In genomic region chr3:51739835-51740112, GRCm38 (mm10) we compare ENCODE assay signal across 9 mouse cellular contexts.
DNase-seq lines count a peak whose midpoint lies in the region; ATAC-seq and TF ChIP-seq lines count a peak whose summit lies in the region.
"Had no signal": no experiment of that assay in that cellular context is flagged by ENCODE, and none has a peak within 500 bp of the region (broad histone marks: within the 10 kb centered on the region; RNA-seq: fewer than 3 reads in every experiment).

No protein-coding gene starts in this region.

- no peaks in the 10 kb centered on the region for H3K27me3 ChIP-seq in kidney, adult 2 months (replicated peaks; ENCODE audit: control insufficient read depth, insufficient read depth, low read length)
- H3K27me3 ChIP-seq in embryonic facial prominence, embryonic 13.5 days, result no peaks in the 10 kb centered on the region
- H3K27me3 ChIP-seq in hindbrain, embryonic 12.5 days, result no peaks in the 10 kb centered on the region
- no peaks in the 10 kb centered on the region for H3K27me3 ChIP-seq in midbrain, embryonic 13.5 days
- no peaks in the 10 kb centered on the region for H3K27me3 ChIP-seq in thymus, adult 2 months (ENCODE audit: control insufficient read depth, insufficient read depth, low read length)

- H3K4me1 ChIP-seq in kidney, adult 2 months (ENCODE audit: control insufficient read depth, insufficient read depth, low read length), result peaks cover 17% of the 10 kb centered on the region
- H3K4me1 ChIP-seq in embryonic facial prominence, embryonic 13.5 days, result peaks cover 26% of the 10 kb centered on the region
- peaks cover 34% of the 10 kb centered on the region for H3K4me1 ChIP-seq in hindbrain, embryonic 12.5 days
- peaks cover 37% of the 10 kb centered on the region for H3K4me1 ChIP-seq in midbrain, embryonic 13.5 days (replicated peaks)
- peaks cover 20% of the 10 kb centered on the region for H3K4me1 ChIP-seq in thymus, adult 2 months (replicated peaks; ENCODE audit: control insufficient read depth, insufficient read depth, low read length)

- H3K9ac ChIP-seq in embryonic facial prominence, embryonic 13.5 days, result 0 out of 2 replicates have a peak overlapping the region, but pooled peaks have one; percentile 22
- H3K9ac ChIP-seq in hindbrain, embryonic 12.5 days, result no peak overlapping the region
- peak overlapping the region; percentile 56; the same call in 1 of the 2 replicates for H3K9ac ChIP-seq in midbrain, embryonic 13.5 days (replicated peaks)

- 0 out of 2 replicates have a peak overlapping the region, but pooled peaks have one; percentile 19 for H3K4me2 ChIP-seq in embryonic facial prominence, embryonic 13.5 days
- no peak overlapping the region for H3K4me2 ChIP-seq in hindbrain, embryonic 12.5 days (replicated peaks)
- H3K4me2 ChIP-seq in midbrain, embryonic 13.5 days (replicated peaks), result no peak overlapping the region

- no peak overlapping the region for H3K4me3 ChIP-seq in kidney, adult 2 months (ENCODE audit: insufficient read depth, low read depth, low read length)
- no peak overlapping the region for H3K4me3 ChIP-seq in embryonic facial prominence, embryonic 13.5 days
- no peak overlapping the region for H3K4me3 ChIP-seq in hindbrain, embryonic 12.5 days
- H3K4me3 ChIP-seq in midbrain, embryonic 13.5 days (replicated peaks), result no peak overlapping the region
- H3K4me3 ChIP-seq in thymus, adult 2 months (ENCODE audit: control insufficient read depth, insufficient read depth, low read length), result no peak overlapping the region

- no peak for TF ChIP-seq CTCF in kidney, adult 2 months (conservative IDR thresholded peaks at IDR 0.05; ENCODE audit: insufficient read depth, insufficient read length, low read depth, low read length)
- TF ChIP-seq CTCF in thymus, adult 2 months (IDR thresholded peaks at IDR 0.05; ENCODE audit: borderline replicate concordance, control insufficient read depth, extremely low read depth, insufficient read depth, low read length, poor library complexity), result no peak

- H3K27ac ChIP-seq in kidney, adult 2 months (ENCODE audit: insufficient read depth, low read depth, low read length), result 0 out of 2 replicates have a peak overlapping the region, but pooled peaks have one; percentile 49
- H3K27ac ChIP-seq in embryonic facial prominence, embryonic 13.5 days, result no peak overlapping the region
- peak overlapping the region; percentile 82 for H3K27ac ChIP-seq in hindbrain, embryonic 12.5 days
- H3K27ac ChIP-seq in midbrain, embryonic 13.5 days, result peak overlapping the region; percentile 92
- H3K27ac ChIP-seq in thymus, adult 2 months (ENCODE audit: control insufficient read depth, insufficient read depth, low read length), result no peak overlapping the region

- no peaks in the 10 kb centered on the region for H3K36me3 ChIP-seq in kidney, adult 2 months (ENCODE audit: control insufficient read depth, insufficient read depth, low read length)
- H3K36me3 ChIP-seq in embryonic facial prominence, embryonic 13.5 days, result no peaks in the 10 kb centered on the region
- no peaks in the 10 kb centered on the region for H3K36me3 ChIP-seq in hindbrain, embryonic 12.5 days
- no peaks in the 10 kb centered on the region for H3K36me3 ChIP-seq in midbrain, embryonic 13.5 days
- no peaks in the 10 kb centered on the region for H3K36me3 ChIP-seq in thymus, adult 2 months (ENCODE audit: control insufficient read depth, insufficient read depth, low read length)

- ATAC-seq in embryonic facial prominence, embryonic 13.5 days (ENCODE audit: insufficient number of reproducible peaks, insufficient read depth, low FRiP score, low TSS enrichment, low read depth), result no peak
- no peak for ATAC-seq in hindbrain, embryonic 12.5 days (ENCODE audit: low FRiP score)
- no peak for ATAC-seq in midbrain, embryonic 13.5 days

- no peaks in the 10 kb centered on the region for H3K9me3 ChIP-seq in embryonic facial prominence, embryonic 13.5 days
- no peaks in the 10 kb centered on the region for H3K9me3 ChIP-seq in hindbrain, embryonic 12.5 days (replicated peaks)
- no peaks in the 10 kb centered on the region for H3K9me3 ChIP-seq in midbrain, embryonic 13.5 days

- TF ChIP-seq POLR2A in kidney, adult 2 months (IDR thresholded peaks at IDR 0.05; ENCODE audit: low read depth, low read length), result no peak
- no peak for TF ChIP-seq POLR2A in thymus, adult 2 months (IDR thresholded peaks at IDR 0.05; ENCODE audit: control insufficient read depth, extremely low read depth, insufficient read depth, low read length, poor library complexity)

- DNase-seq in kidney, adult 2 months, result no peak
- DNase-seq in kidney, adult 18-20 months, result no peak
- no peak for DNase-seq in thymus, adult 2 months
- DNase-seq in kidney, postnatal 25 days, result no peak
- no peak for DNase-seq in layer of hippocampus, postnatal 10 days (ENCODE audit: low spot score in 2 of 2)
- DNase-seq: heart, adult 11 months had no signal

Comparison
In these comparisons a context has a peak if more than half of its experiments do, and no peak if none do; other contexts are left out.
1. H3K27ac ChIP-seq: peak in kidney, adult 2 months (single experiment), hindbrain, embryonic 12.5 days (single experiment) and midbrain, embryonic 13.5 days (single experiment); none in embryonic facial prominence, embryonic 13.5 days (single experiment) and thymus, adult 2 months (single experiment).